Mouse (Mus musculus): ENCODE measurements around the gene Abca1.
A peak's percentile ranks its signal among the peaks of the same experiment; 100 is the strongest.

Gene Abca1

DNA sequence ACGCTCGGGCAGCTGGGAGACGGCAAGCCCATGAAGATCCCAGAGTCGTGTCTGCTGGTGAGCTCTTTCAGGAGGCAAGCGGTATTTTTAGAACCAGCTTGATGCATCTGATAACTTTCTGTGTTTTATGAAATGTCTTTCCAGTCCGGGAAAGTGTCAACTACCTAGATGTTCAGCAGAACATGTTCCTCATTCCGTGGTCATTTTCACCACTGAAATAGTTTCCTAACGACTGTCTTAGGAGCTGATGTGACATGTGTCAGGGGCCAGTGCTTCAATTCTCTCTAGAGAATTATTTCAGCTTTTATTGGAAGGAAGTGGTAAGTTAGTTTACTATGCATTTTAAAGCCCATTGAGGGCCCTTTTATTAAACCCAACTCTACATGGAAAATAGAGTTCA is 159.5 kb downstream of the Abca1 start:
- no peak for DNase-seq (ENCODE audit: low read depth)

DNA sequence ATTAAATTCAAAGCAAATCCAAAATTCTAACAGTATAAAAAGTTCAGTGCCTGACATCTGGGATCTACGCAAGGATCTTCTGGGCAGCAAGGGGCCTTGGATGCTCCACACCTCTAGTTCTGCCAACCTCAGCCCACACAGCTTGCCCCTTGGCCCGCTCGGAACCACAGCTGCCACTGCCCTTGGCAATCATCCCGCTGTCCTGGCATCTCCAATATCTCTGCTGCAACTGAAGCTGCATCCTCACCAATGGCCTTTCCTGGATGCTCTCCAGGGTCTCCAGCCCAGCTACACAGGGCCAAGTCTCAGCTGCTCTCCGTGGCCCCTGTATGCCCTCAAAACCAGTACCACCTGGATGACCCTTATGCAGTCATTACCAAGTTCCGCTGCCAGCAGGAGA is 160.2 kb downstream of the Abca1 start:
- no peak for DNase-seq (ENCODE audit: low read depth)

DNA sequence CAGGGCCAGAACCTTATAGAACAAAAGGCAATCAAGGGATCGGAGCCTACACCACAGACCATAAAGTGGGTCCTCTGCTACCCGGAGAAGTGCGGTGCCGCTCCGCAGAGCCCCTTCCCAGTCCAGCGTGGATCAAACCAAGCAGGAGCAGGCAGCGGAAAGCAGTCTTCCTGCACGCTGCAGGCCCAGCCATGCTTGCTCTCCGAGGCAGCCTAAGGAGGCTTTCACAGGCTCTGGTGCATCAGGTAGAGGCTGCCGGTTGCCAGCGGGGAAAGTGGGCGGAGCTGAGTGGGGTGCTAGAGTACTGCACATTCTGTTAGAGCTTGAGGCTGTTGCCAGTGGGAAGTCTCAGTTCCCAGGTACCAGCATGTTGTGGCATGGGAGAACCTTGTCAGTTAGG is 170.4 kb downstream of the Abca1 start, which contains the start of gene Nipsnap3a:
Nipsnap3a (plus strand) TSS at position 25 of the 400 bp plus-strand sequence.
- DNase-seq (ENCODE audit: low read depth): no peak

DNA sequence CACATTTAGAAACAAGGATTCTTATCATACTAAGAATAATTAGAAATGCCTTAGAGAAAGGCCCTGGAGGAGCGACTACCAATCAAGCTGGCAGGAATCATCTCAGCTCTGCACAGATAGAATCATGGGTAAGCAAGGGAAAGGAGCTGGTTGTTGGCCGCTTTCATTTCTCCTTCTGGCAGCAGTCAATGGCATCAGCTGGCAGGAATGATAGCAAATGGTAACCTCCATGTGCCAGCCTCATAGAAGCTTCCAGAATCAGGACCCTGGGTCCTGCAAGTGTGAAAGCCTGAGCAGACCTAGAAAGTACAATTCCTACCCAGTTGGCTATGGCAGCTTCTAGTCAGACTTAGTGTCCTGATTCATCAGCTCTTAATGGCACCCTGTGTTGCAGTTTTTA is 173.4 kb downstream of the Abca1 start:
- no peak for DNase-seq (ENCODE audit: low read depth)

DNA sequence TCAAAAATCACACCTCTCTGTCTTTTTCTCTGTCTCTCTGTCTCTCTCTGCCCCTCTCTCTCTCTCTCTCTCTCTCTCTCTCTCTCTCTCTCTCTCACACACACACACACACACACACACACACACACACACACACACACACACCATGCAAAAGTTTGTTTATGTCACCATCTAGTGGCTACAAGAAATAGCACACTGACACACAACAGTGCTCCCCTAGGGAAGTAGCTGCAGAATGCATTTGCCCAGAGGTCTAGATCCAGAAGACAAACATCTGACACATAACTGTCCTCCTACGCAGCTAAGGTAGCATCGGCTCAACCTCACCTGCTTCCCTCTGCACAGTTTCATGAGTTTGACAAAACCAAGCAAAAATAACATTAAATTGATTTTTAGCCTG is 174.5 kb downstream of the Abca1 start:
- DNase-seq (ENCODE audit: low read depth): peak; percentile 26
